Mouse (Mus musculus): ENCODE results near the gene Klhl15. TPM values are rescaled to one million over a fixed set of nuclear protein-coding genes. Genes with fewer than 3 reads are reported as not detected.
"Not testable (repeated sequence)": the region's sequence is repeated elsewhere in the genome, so short reads cannot be mapped to it uniquely, and the experiment has no call there.

Gene Klhl15
- total RNA-seq (2021): 10 to 100 TPM; 25.1 to 29.0 TPM

- peak; percentile 83 to 84 for DNase-seq (ENCODE audit: low spot score in 2 of 2)
- intact Hi-C loops (cut with DNase I): loop anchor here (1.0 kb wide), 1 partner anchor 132 kb away; the partner anchor contains the start of gene Fam90a1b
Measured at GRCm38 (mm10) chrX:94234532-94235189, at the start of gene Klhl15. Gene Klhl15 (plus strand): TSS chrX:94234599.

GRCm38 (mm10) chrX:94185156-94185555 lies 49.2 kb upstream of the Klhl15 start:
- intact Hi-C loops (cut with DNase I): no loop called here
- DNase-seq (ENCODE audit: low spot score in 2 of 2): no peak

- intact Hi-C loops (cut with DNase I); DNase-seq (ENCODE audit: low spot score in 2 of 2): not testable (repeated sequence)
Measured at GRCm38 (mm10) chrX:94193901-94194300, 40.5 kb upstream of the Klhl15 start.

- DNase-seq (ENCODE audit: low spot score in 2 of 2): peak in 1 of 2 experiments; percentile 28
Measured at GRCm38 (mm10) chrX:94197789-94198188, 36.6 kb upstream of the Klhl15 start.

GRCm38 (mm10) chrX:94212264-94212596 lies 22.2 kb upstream of the Klhl15 start:
- DNase-seq (ENCODE audit: low spot score in 2 of 2): no peak
- intact Hi-C loops (cut with DNase I): loop anchor here (1.0 kb wide), 1 partner anchor 34 kb away; no protein-coding TSS in a partner anchor

More at GRCm38 (mm10) chrX:94197789-94198188, 36.6 kb upstream of the Klhl15 start:
- intact Hi-C loops (cut with DNase I): no loop called here

- intact Hi-C loops (cut with DNase I): loop anchor here (1.0 kb wide), 2 partner anchors 21 to 34 kb away; no protein-coding TSS in a partner anchor
- peak; percentile 80 to 91 for DNase-seq (ENCODE audit: low spot score in 2 of 2)
Measured at GRCm38 (mm10) chrX:94212597-94213321, 21.6 kb upstream of the Klhl15 start, which contains the start of gene Eif2s3x. Gene Eif2s3x (minus strand): TSS chrX:94212862.

- no peak for DNase-seq (ENCODE audit: low spot score in 2 of 2)
- intact Hi-C loops (cut with DNase I): loop anchor here (1.0 kb wide), 1 partner anchor 20 kb away; no protein-coding TSS in a partner anchor
Measured at GRCm38 (mm10) chrX:94213384-94213783, 21.0 kb upstream of the Klhl15 start.

GRCm38 (mm10) chrX:94233432-94233831 lies 967 bp upstream of the Klhl15 start:
- intact Hi-C loops (cut with DNase I): loop anchor here (1.0 kb wide), 1 partner anchor 20 kb away; no protein-coding TSS in a partner anchor
- no peak for DNase-seq (ENCODE audit: low spot score in 2 of 2)

GRCm38 (mm10) chrX:94233936-94234531 lies 365 bp upstream of the Klhl15 start:
- DNase-seq (ENCODE audit: low spot score in 2 of 2): no peak
- intact Hi-C loops (cut with DNase I): loop anchor here (1.0 kb wide), 2 partner anchors 21 to 132 kb away; partner anchors contain the start of gene Fam90a1b

GRCm38 (mm10) chrX:94235190-94235555 lies 774 bp downstream of the Klhl15 start:
- DNase-seq (ENCODE audit: low spot score in 2 of 2): peak in 1 of 2 experiments; percentile 11
- intact Hi-C loops (cut with DNase I): no loop called here

- peak in 1 of 2 experiments; percentile 4 for DNase-seq (ENCODE audit: low spot score in 2 of 2)
- intact Hi-C loops (cut with DNase I): no loop called here
Measured at GRCm38 (mm10) chrX:94235601-94236000, 1.2 kb downstream of the Klhl15 start.

- intact Hi-C loops (cut with DNase I): loop anchor here (2.0 kb wide), 1 partner anchor 76 kb away; no protein-coding TSS in a partner anchor
- no peak for DNase-seq (ENCODE audit: low spot score in 2 of 2)
Measured at GRCm38 (mm10) chrX:94288923-94289322, 54.5 kb downstream of the Klhl15 start.

GRCm38 (mm10) chrX:94302928-94303327 lies 68.5 kb downstream of the Klhl15 start:
- intact Hi-C loops (cut with DNase I): no loop called here
- no peak for DNase-seq (ENCODE audit: low spot score in 2 of 2)

- intact Hi-C loops (cut with DNase I): no loop called here
- no peak for DNase-seq (ENCODE audit: low spot score in 2 of 2)
Measured at GRCm38 (mm10) chrX:94321036-94321902, 86.9 kb downstream of the Klhl15 start.

Small RNAs within 50 kb of the gene (microRNA-seq; reads per million reads assigned to microRNA genes)
- gene Mir7673: not detected

Other genes starting within 250 kb of the Klhl15 start
- 10 to 100 TPM; 31.9 to 36.2 TPM for gene Zfx, start 110.9 kb upstream of the Klhl15 start, total RNA-seq (2021)
- 100 to 1,000 TPM; 101 to 170 TPM for gene Eif2s3x, start 21.7 kb upstream of the Klhl15 start, total RNA-seq (2021)
- gene Fam90a1b, start 132.2 kb downstream of the Klhl15 start, total RNA-seq (2021): under 1 TPM in 1 of 2 experiments, not detected in 1; 0.29 TPM
- 10 to 100 TPM; 64.6 to 79.1 TPM for gene Apoo, start 132.5 kb downstream of the Klhl15 start, total RNA-seq (2021)